Mouse (Mus musculus) mammary gland, adult 2 months (tissue): ENCODE data around the gene Engase. TPM values are rescaled to one million over a fixed set of nuclear protein-coding genes. Genes with fewer than 3 reads are reported as not detected.

Experiments used
- polyA plus RNA-seq: library from polyadenylated mRNA; depleted of rRNA; stranded (reverse); fragments of >200 nt; gene quantifications from 2 replicates; pipeline ENCODE4 v1.2.3, GENCODE M21; 2012; ENCODE audit warnings: low replicate concordance; rRNA removed

Gene Engase
- 23.8 and 27.6 TPM in 2 replicates for polyA plus RNA-seq

DNA sequence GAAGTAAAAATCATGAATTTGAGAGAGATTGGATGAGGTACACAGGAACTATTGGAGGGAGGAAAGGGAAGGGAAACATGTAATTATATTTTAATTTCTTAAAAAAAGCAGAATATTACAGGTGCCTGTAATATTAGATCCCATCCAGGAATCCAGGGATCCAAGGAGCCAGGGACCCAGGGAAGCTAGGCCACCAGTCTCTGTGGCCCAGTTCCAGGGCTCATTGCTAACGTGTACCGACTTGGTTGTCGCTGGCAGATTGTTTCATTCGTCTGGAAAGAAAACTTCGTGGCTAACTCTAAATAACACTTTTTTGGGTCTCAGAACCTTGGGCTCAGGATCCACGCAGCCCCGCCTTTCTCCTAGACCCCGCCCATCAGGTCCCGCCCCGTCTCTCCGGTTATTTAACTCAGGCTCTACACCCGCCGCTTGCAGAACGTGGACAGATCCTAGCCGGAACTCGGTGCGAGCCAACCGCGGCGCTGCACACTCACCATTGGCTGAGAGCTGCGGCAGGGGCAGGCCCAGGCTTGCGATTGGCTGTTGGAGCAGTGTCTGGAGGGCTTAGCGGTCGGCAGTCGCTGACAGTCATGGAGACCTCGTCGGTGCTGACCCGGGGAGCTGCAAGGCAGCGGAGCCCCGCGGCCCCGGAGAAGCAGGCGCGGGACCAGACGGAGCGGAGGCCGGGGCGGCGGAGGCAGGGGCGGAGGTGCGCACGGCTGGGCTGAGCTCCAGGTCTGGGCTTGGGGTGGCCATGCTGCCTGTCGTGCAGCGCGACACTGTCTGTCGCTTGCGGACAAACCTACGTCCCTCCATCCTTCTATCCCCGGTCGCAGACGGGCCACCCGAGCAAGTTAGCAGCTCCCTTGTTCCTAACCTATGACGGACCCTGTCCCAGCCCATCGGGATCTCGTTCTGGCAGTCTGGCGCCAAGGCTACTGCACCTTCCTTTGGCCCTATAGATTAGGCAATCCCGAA is at the start of gene Engase:
Gene Engase (plus strand): TSS at position 434 of the 978 bp plus-strand sequence.

GRCm38 (mm10) chr11:118427986-118428385 is 48.6 kb upstream of the Engase start, which contains the start of gene C1qtnf1:
C1qtnf1 (plus strand) TSS chr11:118428203.

Other genes with a start within 250 kb of the Engase start
- gene Cyth1, start 228.2 kb upstream of the Engase start, polyA plus RNA-seq: 35.4 and 41.4 TPM in 2 replicates
- 19.7 and 25.8 TPM in 2 replicates for gene Usp36, start 186.6 kb upstream of the Engase start, polyA plus RNA-seq
- gene Cep295nl, start 134.3 kb upstream of the Engase start, polyA plus RNA-seq: 0.17 and 0.20 TPM in 2 replicates
- gene Timp2, start 121.1 kb upstream of the Engase start, polyA plus RNA-seq: 344 and 379 TPM in 2 replicates
- 635 and 962 TPM in 2 replicates for gene Lgals3bp, start 74.7 kb upstream of the Engase start, polyA plus RNA-seq
- 58.7 and 84.6 TPM in 2 replicates for gene Cant1, start 57.7 kb upstream of the Engase start, polyA plus RNA-seq
- gene C1qtnf1, start 48.6 kb upstream of the Engase start, polyA plus RNA-seq: 53.3 and 76.2 TPM in 2 replicates